Mouse (Mus musculus) common myeloid progenitor, adult 5-6 weeks (primary cell): Measurements from ENCODE around the gene Hdac9. TPM values are rescaled to one million over a fixed set of nuclear protein-coding genes. Genes with fewer than 3 reads are reported as not detected.
A peak's percentile ranks its signal among the peaks of the same experiment; 100 is the strongest.
"Not testable (repeated sequence)": the region's sequence is repeated elsewhere in the genome, so short reads cannot be mapped to it uniquely, and the experiment has no call there.

ENCODE experiments used
- ATAC-seq: replicated peaks from 2 replicates; pipeline ENCODE4 v1.8.0; 2016; ENCODE audit warnings: low read depth, mild to moderate bottlenecking, moderate TSS enrichment, inconsistent platforms; ENCODE audit not compliant: poor library complexity, severe bottlenecking
- total RNA-seq: library from RNA; stranded (forward); fragments of 200-1000, 187-1606 nt; gene quantifications from 2 replicates; pipeline ENCODE4 v1.2.3, GENCODE M21; 2017

The Hdac9 gene
- total RNA-seq, 1 experiment from 2014 or later: 12.2 TPM

DNA sequence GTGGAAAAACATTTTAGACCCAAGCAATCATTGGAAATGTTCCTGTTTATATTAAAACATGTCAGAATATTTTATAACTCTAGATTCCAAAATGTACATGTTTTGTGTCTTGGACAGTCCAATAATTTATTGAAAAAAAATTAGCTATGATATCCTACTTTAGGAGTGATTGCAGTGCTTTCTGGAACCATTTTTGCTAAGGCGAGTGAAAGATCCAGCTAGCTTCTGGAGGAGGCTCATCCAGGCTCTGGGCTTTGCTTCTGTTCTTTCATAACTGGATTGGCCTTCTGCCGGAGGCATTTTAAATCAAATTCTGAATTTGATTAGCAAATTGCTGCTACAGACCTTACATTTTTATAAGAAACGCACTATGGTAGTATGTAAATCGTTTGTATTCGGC lies 864.4 kb downstream of the Hdac9 start:
- no peak for ATAC-seq

DNA sequence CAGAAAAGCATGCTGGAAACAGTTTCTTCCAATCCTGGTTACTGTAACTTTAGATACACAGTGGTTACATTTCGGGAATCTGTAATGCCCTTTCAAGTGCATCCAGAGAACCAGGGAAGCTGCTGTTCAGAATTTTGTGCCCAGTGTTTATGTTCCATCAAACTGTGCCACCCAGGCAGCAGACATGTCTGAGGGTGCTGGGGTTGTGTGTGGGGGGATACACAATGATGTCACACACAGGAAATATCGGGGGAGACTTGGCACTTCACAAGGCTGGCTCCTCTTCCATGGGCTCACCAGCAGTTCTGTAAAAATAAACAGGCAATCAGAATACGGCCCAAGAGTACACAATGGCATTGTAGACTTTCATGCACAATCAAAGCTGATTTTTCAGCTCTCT lies 864.9 kb downstream of the Hdac9 start:
- ATAC-seq: no peak

DNA sequence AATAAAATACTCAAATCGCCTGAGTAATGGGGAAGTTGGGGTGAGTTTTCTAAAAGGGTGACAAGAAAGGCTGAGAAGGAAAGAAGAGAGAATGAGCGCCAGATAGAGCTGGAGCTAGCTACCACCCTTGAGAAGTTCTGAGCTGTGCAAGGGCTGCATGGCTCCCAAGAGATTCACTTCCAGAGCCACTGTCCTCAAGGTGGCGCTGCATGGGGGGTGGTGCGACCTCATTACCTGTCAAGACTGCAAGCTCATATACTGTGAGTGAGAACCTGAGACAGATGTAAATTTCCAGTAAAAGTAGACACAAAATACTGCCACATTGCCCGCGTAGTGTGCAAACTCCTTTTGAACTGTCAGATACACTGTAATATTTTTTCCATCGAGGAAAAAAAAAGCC lies 865.8 kb downstream of the Hdac9 start:
- ATAC-seq: peak; percentile 52; the same call in 1 of the 2 replicates

DNA sequence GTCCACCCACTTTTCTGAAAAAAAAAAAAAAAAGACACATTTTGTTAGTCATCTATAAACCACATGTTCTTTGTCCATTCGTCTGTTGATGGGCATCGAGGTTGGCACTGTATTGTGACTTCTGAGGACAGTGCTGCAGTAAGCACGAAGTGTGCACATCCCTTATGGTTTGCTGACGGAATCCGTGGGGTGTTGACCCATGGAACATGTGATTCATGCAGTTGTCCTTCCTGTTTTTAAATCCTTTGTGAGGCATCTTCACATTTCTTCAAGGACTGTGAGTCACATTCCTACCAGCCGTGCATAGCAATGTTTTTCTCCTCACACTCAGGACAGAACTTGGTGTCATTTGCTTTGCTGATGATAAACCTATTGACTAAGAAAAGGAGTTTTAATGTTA lies 875.9 kb downstream of the Hdac9 start:
- no peak for ATAC-seq

DNA sequence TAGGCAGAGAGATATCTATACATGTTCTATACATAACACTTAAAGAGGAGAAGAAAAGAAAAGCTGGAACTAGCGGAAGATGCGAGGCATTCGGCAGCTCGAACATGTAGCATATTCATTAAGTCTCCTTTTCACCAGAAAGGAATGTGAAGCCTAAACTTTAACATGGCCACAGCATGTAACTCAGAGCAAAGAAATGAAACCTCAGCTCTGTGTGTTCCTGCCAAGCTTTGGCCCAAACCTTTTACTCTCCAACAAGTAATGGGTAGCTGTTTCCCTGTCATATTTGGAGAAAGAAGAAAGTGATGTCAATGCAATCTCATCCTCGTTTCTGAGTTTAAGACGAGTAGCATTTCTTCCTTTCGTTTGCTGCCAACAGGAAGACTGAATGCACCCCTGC lies 876.8 kb downstream of the Hdac9 start:
- no peak for ATAC-seq

DNA sequence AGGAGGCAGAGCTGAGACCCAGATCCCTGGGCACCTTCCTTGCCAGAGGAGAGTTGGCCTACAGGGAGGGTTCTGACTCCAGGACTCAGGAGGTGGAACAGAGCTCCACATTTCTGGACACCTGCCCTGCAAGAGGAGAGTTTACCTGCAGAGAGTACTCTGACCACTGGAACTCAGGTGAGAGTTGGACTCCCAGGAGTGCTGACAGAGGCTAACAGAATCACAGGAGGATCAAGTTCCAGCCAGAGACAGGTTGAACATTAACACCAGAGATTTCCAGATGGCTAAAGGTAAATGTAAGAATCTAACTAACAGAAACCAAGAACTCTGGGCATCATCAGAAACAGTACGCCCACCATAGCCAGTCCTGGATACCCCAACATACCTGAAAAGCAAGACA lies 907.1 kb downstream of the Hdac9 start:
- not testable (repeated sequence) for ATAC-seq

Other genes starting within 250 kb of the Hdac9 start
- gene Prps1l1, start 67.7 kb upstream of the Hdac9 start, total RNA-seq: 0.55 TPM in 1 of 2 replicates, not detected in the other
- 18.7 and 33.2 TPM in 2 replicates for gene Snx13, start 130.1 kb upstream of the Hdac9 start, total RNA-seq